Mouse (Mus musculus) ES-Bruce4 (cell line): ENCODE data around the gene Vps11.
"Not testable (repeated sequence)": the region's sequence is repeated elsewhere in the genome, so short reads cannot be mapped to it uniquely, and the experiment has no call there.

ENCODE experiments used
- CTCF ChIP-seq: IDR thresholded peaks from one replicate; pipeline ENCODE4 v1.8.1; 2011; ENCODE audit warnings: low read depth, low read length
- EP300 ChIP-seq: IDR thresholded peaks from 2 replicates; pipeline ENCODE4 v1.6.1; 2011; ENCODE audit warnings: low read depth, low read length; ENCODE audit not compliant: insufficient read depth
- POLR2A ChIP-seq: IDR thresholded peaks from one replicate; pipeline ENCODE4 v1.8.1; 2011; ENCODE audit warnings: low read length; ENCODE audit not compliant: insufficient read depth

- TF ChIP-seq POLR2A, CTCF, EP300: not testable (repeated sequence)
These were observed 15.9 kb upstream of the Vps11 start for GRCm38 (mm10) chr9:44377335-44377734.
